Mouse (Mus musculus): Measurements from ENCODE around the gene Stk39. TPM values are rescaled to one million over a fixed set of nuclear protein-coding genes. Genes with fewer than 3 reads are reported as not detected.
A peak's percentile ranks its signal among the peaks of the same experiment; 100 is the strongest.

Stk39 gene
- polyA plus RNA-seq, 1 experiment: 38.1 TPM

- peak; percentile 57 to 93 for DNase-seq (ENCODE audit: extremely low spot score in 1 of 2, low spot score in 1 of 2)
Observed at GRCm38 (mm10) chr2:68350621-68351020, 121.4 kb downstream of the Stk39 start.

- peak; percentile 67 to 94 for DNase-seq (ENCODE audit: extremely low spot score in 1 of 2, low spot score in 1 of 2)
Observed at GRCm38 (mm10) chr2:68349593-68350383, 122.3 kb downstream of the Stk39 start.

- peak in 1 of 2 experiments; percentile 49 for DNase-seq (ENCODE audit: extremely low spot score in 1 of 2, low spot score in 1 of 2)
Observed at GRCm38 (mm10) chr2:68348966-68349365, 123.1 kb downstream of the Stk39 start.

- DNase-seq (ENCODE audit: extremely low spot score in 1 of 2, low spot score in 1 of 2): peak in 1 of 2 experiments; percentile 32
Observed at GRCm38 (mm10) chr2:68346606-68347237, 125.3 kb downstream of the Stk39 start.

GRCm38 (mm10) chr2:68345269-68345668 lies 126.8 kb downstream of the Stk39 start:
- DNase-seq (ENCODE audit: extremely low spot score in 1 of 2, low spot score in 1 of 2): no peak

- no peak for DNase-seq (ENCODE audit: extremely low spot score in 1 of 2, low spot score in 1 of 2)
Observed at GRCm38 (mm10) chr2:68343751-68344150, 128.3 kb downstream of the Stk39 start.

- no peak for DNase-seq (ENCODE audit: extremely low spot score in 1 of 2, low spot score in 1 of 2)
Observed at GRCm38 (mm10) chr2:68342122-68342646, 129.9 kb downstream of the Stk39 start.

- peak in 1 of 2 experiments; percentile 36 for DNase-seq (ENCODE audit: extremely low spot score in 1 of 2, low spot score in 1 of 2)
Observed at GRCm38 (mm10) chr2:68336913-68337312, 135.2 kb downstream of the Stk39 start.

- DNase-seq (ENCODE audit: extremely low spot score in 1 of 2, low spot score in 1 of 2): no peak
Observed at GRCm38 (mm10) chr2:68334945-68335344, 137.1 kb downstream of the Stk39 start.

GRCm38 (mm10) chr2:68325306-68325705 lies 146.8 kb downstream of the Stk39 start:
- no peak for DNase-seq (ENCODE audit: extremely low spot score in 1 of 2, low spot score in 1 of 2)

- no peak for DNase-seq (ENCODE audit: extremely low spot score in 1 of 2, low spot score in 1 of 2)
Observed at GRCm38 (mm10) chr2:68321230-68321629, 150.8 kb downstream of the Stk39 start.

- peak in 1 of 2 experiments; percentile 55 for DNase-seq (ENCODE audit: extremely low spot score in 1 of 2, low spot score in 1 of 2)
Observed at GRCm38 (mm10) chr2:68320670-68321069, 151.4 kb downstream of the Stk39 start.

- no peak for DNase-seq (ENCODE audit: extremely low spot score in 1 of 2, low spot score in 1 of 2)
Observed at GRCm38 (mm10) chr2:68318452-68318851, 153.6 kb downstream of the Stk39 start.

GRCm38 (mm10) chr2:68317895-68318294 lies 154.2 kb downstream of the Stk39 start:
- DNase-seq (ENCODE audit: extremely low spot score in 1 of 2, low spot score in 1 of 2): no peak

- no peak for DNase-seq (ENCODE audit: extremely low spot score in 1 of 2, low spot score in 1 of 2)
Observed at GRCm38 (mm10) chr2:68317452-68317851, 154.6 kb downstream of the Stk39 start.

GRCm38 (mm10) chr2:68315258-68315657 lies 156.8 kb downstream of the Stk39 start:
- DNase-seq (ENCODE audit: extremely low spot score in 1 of 2, low spot score in 1 of 2): no peak

- no peak for DNase-seq (ENCODE audit: extremely low spot score in 1 of 2, low spot score in 1 of 2)
Observed at GRCm38 (mm10) chr2:68310121-68310520, 161.9 kb downstream of the Stk39 start.

- no peak for DNase-seq (ENCODE audit: extremely low spot score in 1 of 2, low spot score in 1 of 2)
Observed at GRCm38 (mm10) chr2:68306519-68306918, 165.5 kb downstream of the Stk39 start.

GRCm38 (mm10) chr2:68304771-68305460 lies 167.2 kb downstream of the Stk39 start:
- DNase-seq (ENCODE audit: extremely low spot score in 1 of 2, low spot score in 1 of 2): peak; percentile 61 to 80

GRCm38 (mm10) chr2:68301811-68302542 lies 170.1 kb downstream of the Stk39 start:
- DNase-seq (ENCODE audit: extremely low spot score in 1 of 2, low spot score in 1 of 2): peak; percentile 78 to 88

Data from frontal cortex, adult 2 months (tissue).